Mouse (Mus musculus): ENCODE data around the gene Ruvbl1. TPM values are rescaled to one million over a fixed set of nuclear protein-coding genes. Genes with fewer than 3 reads are reported as not detected.

The Ruvbl1 gene
- polyA plus RNA-seq, 2 experiments, result 49.1 to 72.6 TPM

DNA sequence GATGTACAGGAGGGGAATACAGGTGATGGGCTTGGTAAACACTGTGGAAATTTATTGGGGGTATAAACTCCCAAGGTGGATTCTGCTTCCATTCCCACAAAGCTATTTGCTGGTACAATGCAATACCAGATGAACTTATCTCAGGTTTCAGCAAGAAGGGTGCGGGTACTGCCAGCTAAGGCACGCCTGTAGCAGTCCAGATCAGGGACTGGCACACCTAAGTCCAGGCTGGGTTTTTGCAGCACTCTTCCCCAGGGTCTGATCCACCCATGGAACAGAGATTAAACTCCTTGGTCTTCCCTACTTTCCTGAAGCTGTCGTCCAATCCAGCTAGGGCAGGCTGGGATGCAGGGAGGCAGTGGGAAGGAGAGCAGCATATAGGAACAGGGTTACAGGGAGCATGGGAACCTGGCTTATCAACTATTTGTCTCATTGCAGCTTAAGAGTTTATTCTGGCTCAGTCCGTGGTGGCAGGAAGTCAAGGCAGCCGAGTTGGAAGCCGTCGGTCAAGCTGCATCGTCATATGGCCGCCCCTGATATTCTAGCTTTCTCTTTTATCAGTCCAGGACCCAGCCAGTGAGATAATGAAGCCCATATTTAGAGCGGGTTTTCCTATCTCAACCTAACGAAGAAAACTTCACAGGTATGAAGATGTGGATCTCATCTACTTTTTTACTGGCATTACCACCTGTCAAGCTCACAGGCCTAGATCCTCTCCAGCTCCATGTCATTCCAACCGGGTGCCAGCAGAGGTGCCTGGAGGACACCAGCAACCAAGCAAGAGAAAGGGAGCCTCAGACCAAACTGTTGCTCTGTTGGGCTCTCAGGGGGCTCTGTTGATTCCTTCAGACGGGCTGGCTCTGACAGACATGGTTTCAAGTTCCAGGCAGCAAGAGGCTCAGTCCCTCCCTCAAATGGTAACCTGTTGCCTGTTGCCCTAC lies 37.1 kb downstream of the Ruvbl1 start:
- H3K27me3 ChIP-seq (ENCODE audit: control insufficient read depth, insufficient read depth, low read length), result no peaks in the 10 kb centered on the region
- H3K27ac ChIP-seq, result peak overlapping the region; percentile 93
- peak; percentile 32 for TF ChIP-seq CTCF (IDR thresholded peaks at IDR 0.05; ENCODE audit: low read depth)
- peak; percentile 69 for TF ChIP-seq EP300 (IDR thresholded peaks at IDR 0.05; ENCODE audit: low read depth)
- H3K4me1 ChIP-seq (replicated peaks; ENCODE audit: control insufficient read depth in 2 of 2, insufficient read depth in 2 of 2, low read length in 1 of 2), result peaks cover 39 to 42% of the 10 kb centered on the region in 2 experiments
- peak in 2 of 3 experiments; percentile 57 to 59 for DNase-seq (ENCODE audit: low read depth in 3 of 3, low spot score in 3 of 3)
- no peaks in the 10 kb centered on the region for H3K9me3 ChIP-seq (ENCODE audit: control insufficient read depth, low read length)
- H3K4me3 ChIP-seq (ENCODE audit: insufficient read depth in 1 of 2, low read depth in 2 of 2, low read length in 2 of 2), result peak overlapping the region; percentile 7 to 23; a peak in 3 of 4 replicates
- H3K36me3 ChIP-seq (replicated peaks; ENCODE audit: control insufficient read depth, insufficient read depth, low read depth), result peaks cover 49% of the 10 kb centered on the region
- peak; percentile 72 for ATAC-seq (ENCODE audit: insufficient read depth)
- WGBS (ENCODE audit: insufficient replicate concordance), result 16% methylated on average over 13 of the region's 13 CpGs
- peak overlapping the region; percentile 57 for H3K4me2 ChIP-seq (ENCODE audit: low read depth)
- peak overlapping the region; percentile 60 for H3K9ac ChIP-seq (replicated peaks)

DNA sequence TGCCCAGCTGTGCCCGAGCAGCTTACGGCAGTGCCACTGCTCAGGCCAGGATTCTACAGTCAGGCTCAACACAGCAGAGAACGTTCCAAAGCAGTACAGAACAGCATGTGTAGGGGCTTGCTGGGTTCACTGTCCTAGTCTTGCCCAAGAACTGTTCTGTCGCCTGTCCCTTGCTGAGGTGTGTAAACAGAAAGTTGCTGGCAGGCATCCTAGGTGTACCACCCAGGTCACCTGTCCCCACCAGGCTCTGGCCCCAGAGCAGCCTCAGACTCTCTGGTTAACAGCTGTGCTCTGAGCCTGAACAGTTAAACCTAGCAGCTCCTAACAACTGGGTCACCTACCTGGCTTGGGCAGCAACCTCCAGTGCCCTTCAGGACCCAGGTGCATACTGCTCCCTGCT lies 37.8 kb downstream of the Ruvbl1 start:
- Histone ChIP-seq H3K36me3 (replicated peaks; ENCODE audit: control insufficient read depth, insufficient read depth, low read depth) (peaks cover 54% of the 10 kb centered on the region), H3K27me3 (ENCODE audit: control insufficient read depth, insufficient read depth, low read length) (no peaks in the 10 kb centered on the region), H3K4me1 (replicated peaks; ENCODE audit: control insufficient read depth in 2 of 2, insufficient read depth in 2 of 2, low read length in 1 of 2) (peaks cover 39 to 42% of the 10 kb centered on the region in 2 experiments), H3K4me3 (ENCODE audit: insufficient read depth in 1 of 2, low read depth in 2 of 2, low read length in 2 of 2) (no peak overlapping the region), H3K4me2 (ENCODE audit: low read depth) (peak overlapping the region; percentile 57; the same call in 1 of the 2 replicates), H3K27ac (peak overlapping the region; percentile 93), H3K9ac (replicated peaks) (peak overlapping the region; percentile 60; the same call in 1 of the 2 replicates), H3K9me3 (ENCODE audit: control insufficient read depth, low read length) (no peaks in the 10 kb centered on the region)
- no peak for DNase-seq (ENCODE audit: low read depth in 3 of 3, low spot score in 3 of 3)
- WGBS (ENCODE audit: insufficient replicate concordance), result 71% methylated on average over 4 of the region's 4 CpGs
- TF ChIP-seq CTCF (IDR thresholded peaks at IDR 0.05; ENCODE audit: low read depth) (peak; percentile 48; the same call in 1 of the 2 replicates), EP300 (IDR thresholded peaks at IDR 0.05; ENCODE audit: low read depth) (no peak)
- no peak for ATAC-seq (ENCODE audit: insufficient read depth)

DNA sequence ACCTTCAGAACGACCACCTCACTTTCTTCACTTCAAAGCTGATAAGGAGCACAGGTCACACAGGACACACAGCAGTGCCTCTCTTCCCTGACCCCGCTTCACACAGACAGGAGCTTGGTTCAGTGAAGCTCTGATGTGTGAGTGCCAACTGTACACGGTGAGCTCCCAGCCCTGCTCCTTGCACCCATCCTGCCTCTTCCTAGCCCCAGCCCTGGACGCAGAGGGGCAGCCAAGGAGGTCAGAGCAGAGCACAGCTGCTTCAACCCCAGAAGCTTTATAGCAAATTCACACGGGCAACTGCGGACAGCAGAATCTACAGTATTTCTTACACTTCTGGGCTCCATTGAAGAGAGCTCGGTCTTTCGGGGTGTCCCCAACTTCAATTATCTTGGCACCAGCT lies 48.8 kb downstream of the Ruvbl1 start:
- DNase-seq (ENCODE audit: low read depth in 3 of 3, low spot score in 3 of 3) (no peak), ATAC-seq (ENCODE audit: insufficient read depth) (no peak)
- Histone ChIP-seq H3K9ac (replicated peaks) (no peak overlapping the region), H3K27ac (no peak overlapping the region), H3K4me2 (ENCODE audit: low read depth) (no peak overlapping the region), H3K4me1 (replicated peaks; ENCODE audit: control insufficient read depth in 2 of 2, insufficient read depth in 2 of 2, low read length in 1 of 2) (peaks cover 7 to 8% of the 10 kb centered on the region in 2 experiments), H3K27me3 (ENCODE audit: control insufficient read depth, insufficient read depth, low read length) (no peaks in the 10 kb centered on the region), H3K9me3 (ENCODE audit: control insufficient read depth, low read length) (no peaks in the 10 kb centered on the region), H3K4me3 (ENCODE audit: insufficient read depth in 1 of 2, low read depth in 2 of 2, low read length in 2 of 2) (no peak overlapping the region), H3K36me3 (replicated peaks; ENCODE audit: control insufficient read depth, insufficient read depth, low read depth) (peaks cover 63% of the 10 kb centered on the region)
- WGBS (ENCODE audit: insufficient replicate concordance), result 69% methylated on average over 8 of the region's 8 CpGs
- TF ChIP-seq EP300 (IDR thresholded peaks at IDR 0.05; ENCODE audit: low read depth) (no peak), CTCF (IDR thresholded peaks at IDR 0.05; ENCODE audit: low read depth) (no peak)

DNA sequence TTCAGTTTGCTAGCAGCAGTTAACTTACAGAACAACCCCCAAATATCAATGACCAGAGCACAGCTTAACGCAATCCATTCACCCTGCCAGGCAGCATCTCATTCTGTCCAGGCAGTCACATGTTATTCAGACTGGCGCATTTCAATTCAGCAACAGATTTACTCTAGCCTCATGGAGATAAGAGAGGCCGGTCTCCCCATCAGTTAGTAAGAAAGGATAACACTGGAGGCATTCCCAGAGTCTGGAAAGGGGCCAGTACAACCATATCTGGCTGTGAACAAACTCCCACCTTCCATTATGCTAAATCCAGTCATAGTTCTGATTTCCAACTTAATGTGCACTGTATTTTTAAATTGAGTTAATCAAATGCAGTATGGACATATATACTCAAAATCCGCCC lies 49.3 kb downstream of the Ruvbl1 start:
- H3K4me3 ChIP-seq (ENCODE audit: insufficient read depth in 1 of 2, low read depth in 2 of 2, low read length in 2 of 2), result no peak overlapping the region
- TF ChIP-seq CTCF (IDR thresholded peaks at IDR 0.05; ENCODE audit: low read depth), result no peak
- TF ChIP-seq EP300 (IDR thresholded peaks at IDR 0.05; ENCODE audit: low read depth), result no peak
- H3K9ac ChIP-seq (replicated peaks), result no peak overlapping the region
- DNase-seq (ENCODE audit: low read depth in 3 of 3, low spot score in 3 of 3) (no peak), ATAC-seq (ENCODE audit: insufficient read depth) (no peak)
- H3K27me3 ChIP-seq (ENCODE audit: control insufficient read depth, insufficient read depth, low read length), result no peaks in the 10 kb centered on the region
- WGBS (ENCODE audit: insufficient replicate concordance), result 80% methylated on average over 4 of the region's 4 CpGs
- H3K36me3 ChIP-seq (replicated peaks; ENCODE audit: control insufficient read depth, insufficient read depth, low read depth), result peaks cover 62% of the 10 kb centered on the region
- H3K4me1 ChIP-seq (replicated peaks; ENCODE audit: control insufficient read depth in 2 of 2, insufficient read depth in 2 of 2, low read length in 1 of 2), result peaks cover 11 to 12% of the 10 kb centered on the region in 2 experiments
- H3K4me2 ChIP-seq (ENCODE audit: low read depth), result no peak overlapping the region
- H3K9me3 ChIP-seq (ENCODE audit: control insufficient read depth, low read length), result no peaks in the 10 kb centered on the region
- H3K27ac ChIP-seq, result no peak overlapping the region

DNA sequence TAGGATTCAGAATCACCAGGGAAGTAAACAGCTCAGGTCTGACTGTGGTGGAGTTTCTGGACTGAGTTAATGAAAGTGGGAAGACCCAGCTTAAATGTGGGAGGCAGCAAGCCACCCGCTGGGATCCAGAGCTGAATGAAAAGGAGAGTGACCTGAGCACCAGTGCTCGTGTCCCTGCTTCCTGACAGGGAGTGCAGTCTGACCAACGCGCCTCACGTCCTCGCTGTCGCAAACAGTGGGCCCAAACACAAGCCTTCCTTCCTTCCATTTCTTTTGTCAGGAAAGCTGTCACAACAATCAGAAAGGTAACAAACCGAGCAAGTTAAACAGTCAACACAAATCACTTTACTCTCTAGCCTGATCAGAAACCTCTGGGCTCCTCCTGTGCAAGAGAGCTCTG lies 50.8 kb downstream of the Ruvbl1 start:
- no peak overlapping the region for H3K9ac ChIP-seq (replicated peaks)

More for the DNA sequence above, 50.8 kb downstream of the Ruvbl1 start:
- Histone ChIP-seq H3K27me3 (ENCODE audit: control insufficient read depth, insufficient read depth, low read length) (no peaks in the 10 kb centered on the region), H3K4me2 (ENCODE audit: low read depth) (no peak overlapping the region), H3K27ac (no peak overlapping the region), H3K9me3 (ENCODE audit: control insufficient read depth, low read length) (no peaks in the 10 kb centered on the region), H3K4me3 (ENCODE audit: insufficient read depth in 1 of 2, low read depth in 2 of 2, low read length in 2 of 2) (no peak overlapping the region), H3K4me1 (replicated peaks; ENCODE audit: control insufficient read depth in 2 of 2, insufficient read depth in 2 of 2, low read length in 1 of 2) (peaks cover 13 to 17% of the 10 kb centered on the region in 2 experiments), H3K36me3 (replicated peaks; ENCODE audit: control insufficient read depth, insufficient read depth, low read depth) (peaks cover 48% of the 10 kb centered on the region)
- no peak for DNase-seq (ENCODE audit: low read depth in 3 of 3, low spot score in 3 of 3)
- WGBS (ENCODE audit: insufficient replicate concordance), result 79% methylated on average over 8 of the region's 8 CpGs
- no peak for ATAC-seq (ENCODE audit: insufficient read depth)
- TF ChIP-seq CTCF (IDR thresholded peaks at IDR 0.05; ENCODE audit: low read depth) (no peak), EP300 (IDR thresholded peaks at IDR 0.05; ENCODE audit: low read depth) (no peak)

Measured in liver, embryonic 14.5 days (tissue).